Mouse (Mus musculus): ENCODE data around the gene Dlg2. TPM values are rescaled to one million over a fixed set of nuclear protein-coding genes. Genes with fewer than 3 reads are reported as not detected.

Gene Dlg2
- polyA plus RNA-seq, 1 experiment: 0.85 TPM

DNA sequence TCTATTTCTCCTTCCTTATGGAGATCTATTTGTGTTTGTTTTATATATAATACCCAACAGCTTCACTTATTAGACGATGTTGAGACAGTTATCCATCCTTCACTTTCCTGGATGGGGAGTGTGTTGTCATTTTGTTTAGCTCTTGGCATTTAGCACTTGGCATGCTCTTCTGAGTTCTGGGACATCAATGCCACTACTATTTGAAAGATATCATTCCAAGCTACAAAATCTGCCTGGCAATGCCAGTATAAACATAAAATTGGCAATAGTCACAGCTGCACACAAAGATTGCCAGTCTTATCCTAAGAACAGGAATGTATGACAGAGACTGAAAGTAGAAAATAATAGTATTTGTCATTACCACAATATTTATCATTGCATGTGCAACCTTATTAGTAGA is 735.8 kb downstream of the Dlg2 start:
- no peak overlapping the region for H3K9ac ChIP-seq (ENCODE audit: low read depth, poor library complexity, severe bottlenecking)
- no peaks in the 10 kb centered on the region for H3K4me1 ChIP-seq (ENCODE audit: control insufficient read depth, insufficient read depth, low read length)
- H3K9me3 ChIP-seq (replicated peaks; ENCODE audit: control insufficient read depth, insufficient read depth, low read length, poor library complexity, severe bottlenecking): no peaks in the 10 kb centered on the region
- no peak overlapping the region for H3K4me3 ChIP-seq (ENCODE audit: low read depth, low read length)
- no peaks in the 10 kb centered on the region for H3K27me3 ChIP-seq (ENCODE audit: control insufficient read depth, insufficient read depth, low read length, poor library complexity, severe bottlenecking)
- no peaks in the 10 kb centered on the region for H3K36me3 ChIP-seq (ENCODE audit: control insufficient read depth, insufficient read depth, low read length, poor library complexity, severe bottlenecking)
- TF ChIP-seq CTCF (IDR thresholded peaks at IDR 0.05; ENCODE audit: low read depth, low read length) (no peak), EP300 (IDR thresholded peaks at IDR 0.05; ENCODE audit: insufficient read depth, low read depth, low read length) (no peak), POLR2A (IDR thresholded peaks at IDR 0.05; ENCODE audit: insufficient read depth, low read length) (no peak)
- H3K27ac ChIP-seq (ENCODE audit: insufficient read depth, low read length): no peak overlapping the region

GRCm38 (mm10) chr7:91214921-91215320 is 738.4 kb downstream of the Dlg2 start:
- no peak overlapping the region for H3K27ac ChIP-seq (ENCODE audit: insufficient read depth, low read length)
- H3K4me3 ChIP-seq (ENCODE audit: low read depth, low read length): no peak overlapping the region
- no peaks in the 10 kb centered on the region for H3K4me1 ChIP-seq (ENCODE audit: control insufficient read depth, insufficient read depth, low read length)
- no peaks in the 10 kb centered on the region for H3K27me3 ChIP-seq (ENCODE audit: control insufficient read depth, insufficient read depth, low read length, poor library complexity, severe bottlenecking)
- H3K36me3 ChIP-seq (ENCODE audit: control insufficient read depth, insufficient read depth, low read length, poor library complexity, severe bottlenecking): no peaks in the 10 kb centered on the region
- TF ChIP-seq EP300 (IDR thresholded peaks at IDR 0.05; ENCODE audit: insufficient read depth, low read depth, low read length) (no peak), POLR2A (IDR thresholded peaks at IDR 0.05; ENCODE audit: insufficient read depth, low read length) (no peak), CTCF (IDR thresholded peaks at IDR 0.05; ENCODE audit: low read depth, low read length) (no peak)
- no peak overlapping the region for H3K9ac ChIP-seq (ENCODE audit: low read depth, poor library complexity, severe bottlenecking)
- H3K9me3 ChIP-seq (replicated peaks; ENCODE audit: control insufficient read depth, insufficient read depth, low read length, poor library complexity, severe bottlenecking): no peaks in the 10 kb centered on the region

- no peaks in the 10 kb centered on the region for H3K9me3 ChIP-seq (replicated peaks; ENCODE audit: control insufficient read depth, insufficient read depth, low read length, poor library complexity, severe bottlenecking)
- H3K36me3 ChIP-seq (ENCODE audit: control insufficient read depth, insufficient read depth, low read length, poor library complexity, severe bottlenecking): no peaks in the 10 kb centered on the region
- H3K27me3 ChIP-seq (ENCODE audit: control insufficient read depth, insufficient read depth, low read length, poor library complexity, severe bottlenecking): no peaks in the 10 kb centered on the region
- H3K4me3 ChIP-seq (ENCODE audit: low read depth, low read length): no peak overlapping the region
- no peak for TF ChIP-seq CTCF (IDR thresholded peaks at IDR 0.05; ENCODE audit: low read depth, low read length)
- TF ChIP-seq POLR2A (IDR thresholded peaks at IDR 0.05; ENCODE audit: insufficient read depth, low read length): no peak
- no peak for TF ChIP-seq EP300 (IDR thresholded peaks at IDR 0.05; ENCODE audit: insufficient read depth, low read depth, low read length)
- no peak overlapping the region for H3K27ac ChIP-seq (ENCODE audit: insufficient read depth, low read length)
- no peak overlapping the region for H3K9ac ChIP-seq (ENCODE audit: low read depth, poor library complexity, severe bottlenecking)
- H3K4me1 ChIP-seq (ENCODE audit: control insufficient read depth, insufficient read depth, low read length): no peaks in the 10 kb centered on the region
These were observed 742.0 kb downstream of the Dlg2 start for GRCm38 (mm10) chr7:91218321-91218987.

- no peak overlapping the region for H3K9ac ChIP-seq (ENCODE audit: low read depth, poor library complexity, severe bottlenecking)
- no peak overlapping the region for H3K4me3 ChIP-seq (ENCODE audit: low read depth, low read length)
- no peaks in the 10 kb centered on the region for H3K27me3 ChIP-seq (ENCODE audit: control insufficient read depth, insufficient read depth, low read length, poor library complexity, severe bottlenecking)
- no peaks in the 10 kb centered on the region for H3K36me3 ChIP-seq (ENCODE audit: control insufficient read depth, insufficient read depth, low read length, poor library complexity, severe bottlenecking)
- no peaks in the 10 kb centered on the region for H3K4me1 ChIP-seq (ENCODE audit: control insufficient read depth, insufficient read depth, low read length)
- H3K27ac ChIP-seq (ENCODE audit: insufficient read depth, low read length): no peak overlapping the region
- peak; percentile 34 for TF ChIP-seq CTCF (IDR thresholded peaks at IDR 0.05; ENCODE audit: low read depth, low read length)
- TF ChIP-seq POLR2A (IDR thresholded peaks at IDR 0.05; ENCODE audit: insufficient read depth, low read length): no peak
- no peaks in the 10 kb centered on the region for H3K9me3 ChIP-seq (replicated peaks; ENCODE audit: control insufficient read depth, insufficient read depth, low read length, poor library complexity, severe bottlenecking)
These were observed 750.0 kb downstream of the Dlg2 start for GRCm38 (mm10) chr7:91226442-91226841.

- H3K9ac ChIP-seq (ENCODE audit: low read depth, poor library complexity, severe bottlenecking): no peak overlapping the region
- H3K27me3 ChIP-seq (ENCODE audit: control insufficient read depth, insufficient read depth, low read length, poor library complexity, severe bottlenecking): no peaks in the 10 kb centered on the region
- no peak for TF ChIP-seq CTCF (IDR thresholded peaks at IDR 0.05; ENCODE audit: low read depth, low read length)
- no peak for TF ChIP-seq EP300 (IDR thresholded peaks at IDR 0.05; ENCODE audit: insufficient read depth, low read depth, low read length)
- no peak for TF ChIP-seq POLR2A (IDR thresholded peaks at IDR 0.05; ENCODE audit: insufficient read depth, low read length)
- no peak overlapping the region for H3K27ac ChIP-seq (ENCODE audit: insufficient read depth, low read length)
- H3K4me1 ChIP-seq (ENCODE audit: control insufficient read depth, insufficient read depth, low read length): no peaks in the 10 kb centered on the region
- no peak overlapping the region for H3K4me3 ChIP-seq (ENCODE audit: low read depth, low read length)
- H3K9me3 ChIP-seq (replicated peaks; ENCODE audit: control insufficient read depth, insufficient read depth, low read length, poor library complexity, severe bottlenecking): no peaks in the 10 kb centered on the region
- no peaks in the 10 kb centered on the region for H3K36me3 ChIP-seq (ENCODE audit: control insufficient read depth, insufficient read depth, low read length, poor library complexity, severe bottlenecking)
These were observed 765.2 kb downstream of the Dlg2 start for GRCm38 (mm10) chr7:91241718-91242117.

GRCm38 (mm10) chr7:91261672-91262030 is 785.2 kb downstream of the Dlg2 start:
- H3K4me3 ChIP-seq (ENCODE audit: low read depth, low read length): peak overlapping the region; percentile 58
- H3K36me3 ChIP-seq (ENCODE audit: control insufficient read depth, insufficient read depth, low read length, poor library complexity, severe bottlenecking): no peaks in the 10 kb centered on the region
- no peak for TF ChIP-seq CTCF (IDR thresholded peaks at IDR 0.05; ENCODE audit: low read depth, low read length)
- no peak for TF ChIP-seq EP300 (IDR thresholded peaks at IDR 0.05; ENCODE audit: insufficient read depth, low read depth, low read length)
- no peak for TF ChIP-seq POLR2A (IDR thresholded peaks at IDR 0.05; ENCODE audit: insufficient read depth, low read length)
- no peaks in the 10 kb centered on the region for H3K4me1 ChIP-seq (ENCODE audit: control insufficient read depth, insufficient read depth, low read length)
- no peak overlapping the region for H3K9ac ChIP-seq (ENCODE audit: low read depth, poor library complexity, severe bottlenecking)
- H3K9me3 ChIP-seq (replicated peaks; ENCODE audit: control insufficient read depth, insufficient read depth, low read length, poor library complexity, severe bottlenecking): no peaks in the 10 kb centered on the region
- no peak overlapping the region for H3K27ac ChIP-seq (ENCODE audit: insufficient read depth, low read length)
- H3K27me3 ChIP-seq (ENCODE audit: control insufficient read depth, insufficient read depth, low read length, poor library complexity, severe bottlenecking): no peaks in the 10 kb centered on the region; the same call in 1 of the 2 replicates

All from ES-Bruce4 (cell line).